Mouse (Mus musculus) heart, postnatal 0 days (tissue): ENCODE data around the gene Hist1h1a.
"Not testable (repeated sequence)": the region's sequence is repeated elsewhere in the genome, so short reads cannot be mapped to it uniquely, and the experiment has no call there.

Source experiments
- CTCF ChIP-seq: IDR thresholded peaks from 2 replicates; pipeline ENCODE4 v1.5.1; 2016; ENCODE audit warnings: antibody characterized with exemption, control low read depth, low read depth
- EP300 ChIP-seq: IDR thresholded peaks from 2 replicates; pipeline ENCODE4 v1.6.1; 2016; ENCODE audit warnings: antibody characterized with exemption, low read depth

- not testable (repeated sequence) for TF ChIP-seq EP300, CTCF
These were observed 45.7 kb upstream of the Hist1h1a start for GRCm38 (mm10) chr13:23717593-23718245.
